Mouse (Mus musculus): ENCODE measurements around the gene Tm9sf3. TPM values are rescaled to one million over a fixed set of nuclear protein-coding genes. Genes with fewer than 3 reads are reported as not detected.

Gene Tm9sf3
- polyA plus RNA-seq, 1 experiment from 2014 or later: 99.0 TPM

DNA sequence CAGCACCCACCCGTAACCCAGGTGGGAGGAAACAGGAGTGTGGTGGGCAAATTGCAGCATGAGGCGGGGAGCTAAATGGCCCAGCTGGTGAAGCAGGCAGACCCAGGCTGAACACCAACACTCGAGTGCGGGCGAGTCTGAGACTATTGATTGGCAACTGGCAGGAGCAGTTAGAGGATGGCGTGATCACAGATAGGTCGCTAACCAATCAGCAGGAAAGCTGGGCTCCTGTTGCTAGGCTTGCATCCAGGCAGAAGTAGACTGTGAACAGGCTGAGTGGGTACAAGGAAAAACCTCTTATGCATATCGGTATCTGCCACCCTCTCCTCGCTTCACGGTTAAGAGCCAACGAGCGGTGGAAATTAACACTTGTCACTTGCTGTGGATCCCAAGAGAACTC, 66.2 kb downstream of the Tm9sf3 start:
- no peak overlapping the region for H3K27ac ChIP-seq (replicated peaks)
- H3K36me3 ChIP-seq: no peaks in the 10 kb centered on the region
- no peak for DNase-seq (ENCODE audit: low spot score)
- 94% methylated on average over 12 of the region's 12 CpGs for WGBS
- H3K4me1 ChIP-seq: no peaks in the 10 kb centered on the region
- peaks cover 95% of the 10 kb centered on the region for H3K27me3 ChIP-seq (ENCODE audit: low read depth, poor library complexity, severe bottlenecking)
- H3K4me3 ChIP-seq: no peak overlapping the region
- H3K9me3 ChIP-seq (replicated peaks): no peaks in the 10 kb centered on the region

DNA sequence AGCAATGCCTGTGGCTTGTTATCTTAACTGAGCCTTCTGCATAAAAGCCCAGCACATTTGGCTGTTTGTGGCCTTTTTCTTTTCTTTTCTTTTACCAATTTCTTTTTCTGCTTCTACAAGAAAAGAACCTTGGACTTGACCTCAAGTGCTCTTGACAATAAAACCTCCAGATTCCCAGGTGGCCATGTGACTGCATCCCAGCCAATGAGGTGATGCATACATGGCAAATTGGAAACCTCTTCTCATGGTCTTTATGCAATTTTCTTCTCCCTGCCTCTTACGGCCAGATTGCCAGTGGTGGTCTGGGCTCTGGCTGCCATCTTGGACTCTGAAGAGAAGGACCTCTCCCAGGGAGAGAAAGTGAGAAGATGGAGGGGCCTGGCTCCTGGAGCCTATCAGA, 70.4 kb downstream of the Tm9sf3 start:
- Histone ChIP-seq H3K4me1 (peaks cover 34% of the 10 kb centered on the region), H3K9me3 (replicated peaks) (no peaks in the 10 kb centered on the region), H3K4me3 (no peak overlapping the region), H3K27ac (replicated peaks) (no peak overlapping the region), H3K36me3 (no peaks in the 10 kb centered on the region), H3K27me3 (ENCODE audit: low read depth, poor library complexity, severe bottlenecking) (peaks cover 92% of the 10 kb centered on the region)
- 84% methylated on average over 1 of the region's 1 CpGs for WGBS
- no peak for DNase-seq (ENCODE audit: low spot score)

DNA sequence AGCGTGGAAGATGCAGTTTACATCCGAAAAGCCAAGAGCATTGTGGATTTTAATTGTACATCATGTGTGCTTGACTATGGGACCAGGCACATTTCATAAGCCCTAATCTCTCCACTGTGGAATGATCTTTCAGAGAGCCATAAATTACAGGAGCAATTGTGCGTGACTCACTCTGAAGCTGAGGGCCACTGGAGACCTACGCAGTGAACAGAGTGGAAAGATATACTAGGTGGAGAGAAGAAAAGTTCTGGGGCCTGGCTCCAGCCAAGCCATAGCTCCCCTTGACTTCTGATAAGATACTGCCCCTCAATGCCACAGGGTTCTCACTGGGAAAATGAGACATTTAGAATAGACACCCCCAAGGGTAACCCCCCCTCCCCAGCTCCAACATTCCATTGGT, 70.8 kb downstream of the Tm9sf3 start:
- H3K4me1 ChIP-seq: peaks cover 34% of the 10 kb centered on the region
- H3K4me3 ChIP-seq: no peak overlapping the region
- no peaks in the 10 kb centered on the region for H3K36me3 ChIP-seq
- no peak for DNase-seq (ENCODE audit: low spot score)
- WGBS: 90% methylated on average over 4 of the region's 4 CpGs
- H3K9me3 ChIP-seq (replicated peaks): no peaks in the 10 kb centered on the region
- H3K27me3 ChIP-seq (ENCODE audit: low read depth, poor library complexity, severe bottlenecking): peaks cover 92% of the 10 kb centered on the region
- H3K27ac ChIP-seq (replicated peaks): no peak overlapping the region

DNA sequence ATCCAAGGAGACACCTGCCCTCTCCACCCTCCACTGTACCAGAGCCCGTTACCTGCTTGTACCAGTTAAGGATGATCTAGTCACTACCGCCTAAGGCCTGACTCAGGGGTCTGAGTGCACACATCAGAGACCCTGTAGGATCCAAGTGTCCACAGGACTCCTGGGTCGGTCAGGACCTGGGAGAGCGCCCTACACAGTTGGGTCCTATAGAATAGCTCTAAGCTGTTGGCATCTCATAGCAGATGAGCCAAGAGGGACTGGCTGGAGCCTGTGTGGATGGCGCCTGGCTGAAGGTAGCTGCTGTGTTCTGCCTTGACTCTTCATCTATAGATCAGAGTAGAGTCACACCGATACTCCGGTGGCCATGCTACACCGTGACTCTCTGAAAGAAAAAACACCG, 72.1 kb downstream of the Tm9sf3 start:
- WGBS: 82% methylated on average over 9 of the region's 9 CpGs
- peak; percentile 26 for DNase-seq (ENCODE audit: low spot score)
- H3K36me3 ChIP-seq: no peaks in the 10 kb centered on the region
- peaks cover 92% of the 10 kb centered on the region for H3K27me3 ChIP-seq (ENCODE audit: low read depth, poor library complexity, severe bottlenecking)
- H3K27ac ChIP-seq (replicated peaks): no peak overlapping the region
- no peak overlapping the region for H3K4me3 ChIP-seq
- H3K4me1 ChIP-seq: peaks cover 34% of the 10 kb centered on the region
- H3K9me3 ChIP-seq (replicated peaks): no peaks in the 10 kb centered on the region

DNA sequence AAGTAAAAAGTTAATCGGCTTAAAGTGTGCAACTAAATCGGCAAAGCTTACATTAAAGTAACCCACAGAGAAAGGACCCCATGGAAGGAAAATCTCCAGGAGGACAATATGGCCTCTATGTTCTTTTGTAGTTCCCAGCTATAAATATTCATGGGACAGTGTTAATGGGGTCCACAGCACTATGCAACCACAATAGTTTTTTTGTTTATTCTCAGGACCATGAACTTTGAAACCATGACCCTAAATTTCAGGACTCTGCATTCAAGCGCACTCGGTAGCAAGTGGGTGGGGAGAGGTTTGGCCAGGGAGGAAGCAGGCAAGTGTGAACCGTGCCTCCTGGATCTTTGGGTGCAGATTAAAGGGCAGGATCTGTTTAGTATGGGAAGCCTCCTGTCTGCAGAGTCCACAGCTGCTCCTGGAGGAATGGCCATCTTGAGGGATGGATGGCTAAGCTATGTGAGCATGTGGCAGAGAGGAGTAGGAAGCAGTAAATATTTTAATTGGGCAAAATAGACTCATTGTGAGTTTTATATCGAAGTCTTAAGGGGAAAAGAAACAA, 72.8 kb downstream of the Tm9sf3 start:
- Histone ChIP-seq H3K27ac (replicated peaks) (no peak overlapping the region), H3K9me3 (replicated peaks) (no peaks in the 10 kb centered on the region), H3K27me3 (ENCODE audit: low read depth, poor library complexity, severe bottlenecking) (peaks cover 85% of the 10 kb centered on the region), H3K4me3 (no peak overlapping the region), H3K4me1 (peaks cover 34% of the 10 kb centered on the region), H3K36me3 (no peaks in the 10 kb centered on the region)
- peak; percentile 36 for DNase-seq (ENCODE audit: low spot score)
- 38% methylated on average over 6 of the region's 6 CpGs for WGBS

DNA sequence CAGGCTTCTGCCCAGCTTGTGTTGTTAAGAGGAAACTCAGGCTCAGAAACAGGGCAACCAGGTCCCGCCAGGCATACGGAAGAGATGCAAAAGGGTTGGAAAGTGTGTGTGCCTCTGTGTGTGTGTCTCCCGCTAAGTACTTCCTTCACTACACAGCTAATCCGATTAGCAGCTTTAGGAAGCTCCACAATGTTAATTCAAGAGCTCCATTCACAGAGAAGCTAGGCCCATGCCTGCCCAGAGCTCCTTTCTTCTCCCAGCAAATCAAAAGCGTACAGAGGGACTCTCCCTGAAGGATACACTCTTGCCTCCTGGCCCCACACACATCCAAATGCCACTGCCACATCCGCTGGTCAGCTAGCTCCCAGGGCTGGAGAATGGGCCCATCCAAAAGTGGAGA, 86.5 kb downstream of the Tm9sf3 start:
- H3K36me3 ChIP-seq: no peaks in the 10 kb centered on the region
- peak overlapping the region; percentile 33; the same call in 1 of the 2 replicates for H3K27ac ChIP-seq (replicated peaks)
- H3K4me1 ChIP-seq: peaks cover 31% of the 10 kb centered on the region
- peaks cover 99% of the 10 kb centered on the region for H3K27me3 ChIP-seq (ENCODE audit: low read depth, poor library complexity, severe bottlenecking)
- DNase-seq (ENCODE audit: low spot score): peak; percentile 74
- no peak overlapping the region for H3K4me3 ChIP-seq
- H3K9me3 ChIP-seq (replicated peaks): no peaks in the 10 kb centered on the region
- 8% methylated on average over 6 of the region's 6 CpGs for WGBS

DNA sequence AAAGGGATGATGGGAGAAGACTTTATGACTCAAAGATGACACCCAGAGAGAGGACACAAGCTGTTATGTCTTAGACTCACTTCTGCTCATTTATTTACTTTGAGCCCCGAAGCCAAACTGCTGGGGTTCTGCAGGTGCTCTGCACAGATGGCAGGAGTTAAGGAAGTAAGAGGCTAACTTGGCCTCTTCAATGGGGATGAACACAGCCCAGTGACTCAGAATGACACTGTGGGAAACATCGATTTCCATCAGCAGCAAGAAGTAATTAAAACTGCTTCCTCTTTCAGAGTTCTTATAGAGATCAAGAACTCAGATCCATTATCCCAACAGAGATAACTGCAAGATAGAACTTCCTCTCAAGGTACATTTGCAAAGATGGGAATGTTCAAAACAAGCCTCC, 86.9 kb downstream of the Tm9sf3 start:
- peaks cover 99% of the 10 kb centered on the region for H3K27me3 ChIP-seq (ENCODE audit: low read depth, poor library complexity, severe bottlenecking)
- DNase-seq (ENCODE audit: low spot score): no peak

DNA sequence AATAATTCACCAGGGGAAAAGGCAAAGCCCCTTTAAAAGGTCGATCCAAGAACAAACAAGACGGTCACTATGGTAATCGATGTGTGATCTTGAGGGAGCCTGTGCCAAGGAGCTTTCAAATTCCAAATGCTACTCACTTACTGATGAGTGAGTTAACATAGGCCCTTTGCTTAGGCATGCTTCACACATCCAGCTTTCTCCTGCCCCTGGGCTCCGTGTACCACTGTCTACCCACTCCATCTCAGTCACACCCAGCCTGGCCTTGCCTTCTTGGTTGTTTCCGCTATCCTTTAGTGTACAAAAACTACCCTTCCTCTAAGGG, 97.9 kb downstream of the Tm9sf3 start:
- Histone ChIP-seq H3K4me1 (peaks cover 31% of the 10 kb centered on the region), H3K27me3 (ENCODE audit: low read depth, poor library complexity, severe bottlenecking) (peaks cover 83% of the 10 kb centered on the region), H3K9me3 (replicated peaks) (no peaks in the 10 kb centered on the region), H3K27ac (replicated peaks) (no peak overlapping the region), H3K4me3 (no peak overlapping the region), H3K36me3 (no peaks in the 10 kb centered on the region)
- no peak for DNase-seq (ENCODE audit: low spot score)
- 80% methylated on average over 5 of the region's 5 CpGs for WGBS

More for the DNA sequence above, 86.9 kb downstream of the Tm9sf3 start:
- H3K36me3 ChIP-seq: no peaks in the 10 kb centered on the region
- no peak overlapping the region for H3K27ac ChIP-seq (replicated peaks)
- no peaks in the 10 kb centered on the region for H3K9me3 ChIP-seq (replicated peaks)
- peaks cover 31% of the 10 kb centered on the region for H3K4me1 ChIP-seq
- H3K4me3 ChIP-seq: no peak overlapping the region
- WGBS: 29% methylated on average over 2 of the region's 2 CpGs

DNA sequence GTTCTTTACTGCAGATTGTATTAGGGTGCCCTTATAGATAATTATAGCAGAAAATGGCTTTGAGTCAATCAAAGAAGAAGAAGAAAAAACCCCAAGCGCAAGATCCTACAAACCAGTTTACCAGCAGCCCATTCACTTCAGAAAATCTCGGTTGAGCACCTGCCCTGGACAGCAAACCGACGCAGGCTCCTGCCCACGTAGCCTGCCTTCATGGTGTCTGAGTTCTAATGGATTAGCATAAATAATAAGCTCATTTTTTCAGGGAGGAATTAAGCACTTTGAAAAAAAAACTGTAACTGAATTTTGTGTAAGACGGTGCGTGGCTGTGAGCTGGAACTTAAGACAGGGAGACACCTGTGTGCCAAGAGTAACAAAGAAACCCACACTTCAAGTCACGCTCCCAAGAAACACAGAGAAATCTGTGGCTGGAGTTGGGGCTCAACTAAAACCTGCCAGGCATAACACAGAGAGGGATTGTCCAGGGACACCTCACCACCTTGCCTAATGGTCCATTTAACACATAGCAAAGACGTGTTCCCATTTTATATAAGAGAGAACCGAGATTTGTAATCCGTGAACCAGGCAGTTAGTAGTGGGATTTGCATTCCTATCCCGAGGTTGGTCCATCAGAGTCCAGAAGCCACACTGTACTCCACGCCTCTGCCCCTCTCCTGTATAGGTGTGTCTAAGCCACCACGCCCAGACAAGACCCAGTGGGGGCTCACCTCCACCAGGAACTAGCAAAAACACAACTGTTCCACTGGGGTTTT, 98.5 kb downstream of the Tm9sf3 start:
- Histone ChIP-seq H3K9me3 (replicated peaks) (no peaks in the 10 kb centered on the region), H3K36me3 (no peaks in the 10 kb centered on the region), H3K4me1 (peaks cover 34% of the 10 kb centered on the region), H3K27ac (replicated peaks) (no peak overlapping the region; the same call in 1 of the 2 replicates), H3K4me3 (no peak overlapping the region), H3K27me3 (ENCODE audit: low read depth, poor library complexity, severe bottlenecking) (peaks cover 83% of the 10 kb centered on the region)
- no peak for DNase-seq (ENCODE audit: low spot score)
- whole genome bisulfite sequencing: 62% methylated on average over 14 of the region's 14 CpGs

DNA sequence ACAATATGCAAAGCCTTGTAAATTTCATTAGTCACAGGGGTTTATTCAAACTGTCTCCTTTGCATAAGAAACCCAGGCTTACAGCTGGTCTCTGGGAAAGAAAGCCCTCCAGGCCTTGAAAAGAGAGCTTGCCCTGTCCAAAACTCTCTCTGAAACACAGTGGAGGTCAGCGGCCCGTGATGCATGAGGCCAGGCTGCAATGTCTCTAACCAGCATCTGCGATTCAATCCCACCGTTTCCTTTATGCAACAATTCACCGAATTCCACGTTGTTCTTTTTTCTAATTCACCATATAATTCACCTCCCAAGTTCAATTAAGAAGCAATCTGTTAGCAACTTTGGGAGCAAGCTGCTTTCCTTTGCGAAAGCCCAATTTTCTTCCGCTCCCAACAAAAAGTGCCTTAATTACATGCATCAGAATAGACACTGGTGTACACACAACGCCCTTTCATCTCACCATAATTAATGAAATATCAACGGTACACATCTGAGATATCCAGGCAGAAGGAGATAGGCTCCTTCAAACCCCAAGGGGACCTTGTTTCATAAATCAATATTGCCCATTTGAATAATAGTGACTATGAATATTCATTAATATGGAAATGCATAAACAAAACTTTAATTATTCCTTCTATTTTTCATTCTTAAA, 99.2 kb downstream of the Tm9sf3 start:
- Histone ChIP-seq H3K4me1 (peaks cover 36% of the 10 kb centered on the region), H3K36me3 (no peaks in the 10 kb centered on the region), H3K27ac (replicated peaks) (peak overlapping the region; percentile 47), H3K27me3 (ENCODE audit: low read depth, poor library complexity, severe bottlenecking) (peaks cover 82% of the 10 kb centered on the region), H3K9me3 (replicated peaks) (no peaks in the 10 kb centered on the region), H3K4me3 (no peak overlapping the region)
- DNase-seq (ENCODE audit: low spot score): no peak
- WGBS: 41% methylated on average over 10 of the region's 10 CpGs

Other genes starting within 250 kb of the Tm9sf3 start
- 0.09 TPM in 1 of 2 replicates, not detected in the other for gene Dntt, start 234.7 kb downstream of the Tm9sf3 start, polyA plus RNA-seq (2016; fragmentation: Nextera tagmentation; extraction: Ambion mirVana)
- not detected in 2 replicates for gene Opalin, start 186.9 kb downstream of the Tm9sf3 start, polyA plus RNA-seq (2016; fragmentation: Nextera tagmentation; extraction: Ambion mirVana)
- 0.53 and 0.58 TPM in 2 replicates for gene Tll2, start 57.2 kb downstream of the Tm9sf3 start, polyA plus RNA-seq (2016; fragmentation: Nextera tagmentation; extraction: Ambion mirVana)
- gene Pik3ap1, start 121.1 kb upstream of the Tm9sf3 start, polyA plus RNA-seq (2016; fragmentation: Nextera tagmentation; extraction: Ambion mirVana): 2.9 and 4.4 TPM in 2 replicates
- 13.9 and 23.2 TPM in 2 replicates for gene Lcor, start 218.6 kb upstream of the Tm9sf3 start, polyA plus RNA-seq (2016; fragmentation: Nextera tagmentation; extraction: Ambion mirVana)